Mouse (Mus musculus) intestine, embryonic 14.5 days (tissue): ENCODE measurements around the gene Rasa4. TPM values are rescaled to one million over a fixed set of nuclear protein-coding genes. Genes with fewer than 3 reads are reported as not detected.
"Not testable (repeated sequence)": the region's sequence is repeated elsewhere in the genome, so short reads cannot be mapped to it uniquely, and the experiment has no call there.

Experiments
- ATAC-seq: fragments of 200-750 bp; cut with Nextera tagmentation; replicated peaks from 2 replicates; pipeline ENCODE4 v1.8.0; 2017; ENCODE audit warnings: low read depth, moderate number of reproducible peaks, moderate TSS enrichment, moderate library complexity; ENCODE audit not compliant: low FRiP score, low TSS enrichment
- DNase-seq: peaks from one replicate; pipeline ENCODE4 v3.0.0-alpha.2; 2018; ENCODE audit warnings: low spot score
- H3K27ac ChIP-seq: fragments of 300-500 bp; sonication (generic); 2 replicates; pipeline ENCODE4 v1.5.1; 2014; ENCODE audit warnings: low read depth, mild to moderate bottlenecking, control low read depth
- H3K27me3 ChIP-seq: fragments of 300-500 bp; sonication (generic); replicated peaks from 2 replicates; pipeline ENCODE4 v1.6.1; 2014; ENCODE audit warnings: low read length, control low read depth; ENCODE audit not compliant: control insufficient read depth, insufficient read depth
- H3K36me3 ChIP-seq: fragments of 300-500 bp; sonication (generic); 2 replicates; pipeline ENCODE4 v1.6.1; 2014; ENCODE audit warnings: low read length, control low read depth; ENCODE audit not compliant: control insufficient read depth, insufficient read depth
- H3K4me1 ChIP-seq: fragments of 300-500 bp; sonication (generic); replicated peaks from 2 replicates; pipeline ENCODE4 v1.6.1; 2014; ENCODE audit warnings: low read length, control low read depth, mixed read lengths; ENCODE audit not compliant: control insufficient read depth, insufficient read depth
- H3K4me2 ChIP-seq: fragments of 300-500 bp; sonication (generic); 2 replicates; pipeline ENCODE4 v1.6.1; 2014; ENCODE audit warnings: low read length
- H3K4me3 ChIP-seq: fragments of 300-500 bp; sonication (generic); 2 replicates; pipeline ENCODE4 v1.5.1; 2014; ENCODE audit warnings: low read depth, low read length, control low read depth, mixed read lengths
- H3K9ac ChIP-seq: fragments of 300-500 bp; sonication (generic); 2 replicates; pipeline ENCODE4 v1.6.1; 2014; ENCODE audit warnings: mild to moderate bottlenecking, low read length
- H3K9me3 ChIP-seq: fragments of 300-500 bp; sonication (generic); 2 replicates; pipeline ENCODE4 v1.6.1; 2016; ENCODE audit warnings: low read length, control low read depth; ENCODE audit not compliant: control insufficient read depth
- WGBS: fragments of 180-500 bp; shearing (Covaris S2); extraction: QIAGEN DNeasy Blood & Tissue Kit; methylation state at CpG from one replicate; pipeline ENCODE4 v1.1.7; 2014; 5-methylcytosine and 5-hydroxymethylcytosine counted together
- polyA plus RNA-seq: library from polyadenylated mRNA; unstranded; fragments of >200 nt; fragmentation: Nextera tagmentation; extraction: Ambion mirVana; gene quantifications from 2 replicates; pipeline ENCODE4 v1.2.1, GENCODE M21; 2014

Gene Rasa4
- polyA plus RNA-seq, 1 experiment from 2014 or later: 22.6 TPM

DNA sequence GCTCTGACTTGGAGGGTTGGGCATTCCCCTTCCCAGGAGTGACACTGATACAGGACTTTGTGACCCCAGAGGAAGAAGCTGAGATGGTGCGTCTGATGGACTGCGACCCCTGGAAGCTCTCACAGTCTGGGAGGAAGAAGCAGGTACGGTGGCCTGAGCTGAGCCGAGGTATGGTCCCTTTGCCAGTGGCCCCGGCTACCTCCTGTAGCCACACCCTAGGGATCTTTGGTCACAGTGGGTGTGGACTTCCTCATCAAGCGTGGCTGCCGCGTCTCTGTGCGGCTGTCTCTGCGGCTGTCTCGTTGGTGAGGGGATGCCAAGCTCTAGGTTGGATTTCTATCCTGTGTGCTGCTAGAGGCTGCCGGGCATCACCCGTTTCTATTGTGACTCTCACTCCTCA is 55.7 kb downstream of the Rasa4 start:
- no peak for DNase-seq
- WGBS: 95% methylated on average over 13 of the region's 13 CpGs
- H3K36me3 ChIP-seq: peaks cover 41% of the 10 kb centered on the region
- H3K27me3 ChIP-seq: no peaks in the 10 kb centered on the region
- peaks cover 16% of the 10 kb centered on the region; the same call in 1 of the 2 replicates for H3K4me1 ChIP-seq
- no peak overlapping the region for H3K4me3 ChIP-seq
- ATAC-seq: no peak
- no peak overlapping the region for H3K27ac ChIP-seq
- H3K9me3 ChIP-seq: no peaks in the 10 kb centered on the region
- H3K9ac ChIP-seq: no peak overlapping the region
- H3K4me2 ChIP-seq: no peak overlapping the region

- H3K27me3 ChIP-seq: no peaks in the 10 kb centered on the region
- no peak overlapping the region for H3K9ac ChIP-seq
- H3K4me3 ChIP-seq: no peak overlapping the region
- peaks cover 41% of the 10 kb centered on the region for H3K36me3 ChIP-seq
- H3K9me3 ChIP-seq: no peaks in the 10 kb centered on the region
- peaks cover 15% of the 10 kb centered on the region; the same call in 1 of the 2 replicates for H3K4me1 ChIP-seq
- H3K4me2 ChIP-seq: no peak overlapping the region
- no peak for ATAC-seq
- WGBS: 88% methylated on average over 10 of the region's 10 CpGs
- H3K27ac ChIP-seq: no peak overlapping the region
- no peak for DNase-seq
These were observed 56.4 kb downstream of the Rasa4 start for GRCm38 (mm10) chr5:136140057-136140482.

- 89% methylated on average over 5 of the region's 5 CpGs for WGBS
These were observed 59.0 kb downstream of the Rasa4 start for GRCm38 (mm10) chr5:136142746-136143145.

GRCm38 (mm10) chr5:136143161-136143755 is 59.5 kb downstream of the Rasa4 start:
- Histone ChIP-seq H3K4me3 (no peak overlapping the region), H3K27ac (no peak overlapping the region), H3K9ac (no peak overlapping the region), H3K36me3 (peaks cover 41% of the 10 kb centered on the region), H3K9me3 (no peaks in the 10 kb centered on the region), H3K4me1 (peaks cover 4% of the 10 kb centered on the region; the same call in 1 of the 2 replicates), H3K4me2 (no peak overlapping the region), H3K27me3 (no peaks in the 10 kb centered on the region)
- ATAC-seq (0 out of 2 replicates have a peak, but pooled peaks have one; percentile 34), DNase-seq (no peak)
- 88% methylated on average over 6 of the region's 6 CpGs for WGBS

More at GRCm38 (mm10) chr5:136142746-136143145, 59.0 kb downstream of the Rasa4 start:
- Histone ChIP-seq H3K4me1 (peaks cover 4% of the 10 kb centered on the region; the same call in 1 of the 2 replicates), H3K4me3 (no peak overlapping the region), H3K27me3 (no peaks in the 10 kb centered on the region), H3K4me2 (no peak overlapping the region), H3K27ac (no peak overlapping the region), H3K36me3 (peaks cover 41% of the 10 kb centered on the region), H3K9me3 (no peaks in the 10 kb centered on the region), H3K9ac (no peak overlapping the region)
- ATAC-seq (no peak), DNase-seq (no peak)

DNA sequence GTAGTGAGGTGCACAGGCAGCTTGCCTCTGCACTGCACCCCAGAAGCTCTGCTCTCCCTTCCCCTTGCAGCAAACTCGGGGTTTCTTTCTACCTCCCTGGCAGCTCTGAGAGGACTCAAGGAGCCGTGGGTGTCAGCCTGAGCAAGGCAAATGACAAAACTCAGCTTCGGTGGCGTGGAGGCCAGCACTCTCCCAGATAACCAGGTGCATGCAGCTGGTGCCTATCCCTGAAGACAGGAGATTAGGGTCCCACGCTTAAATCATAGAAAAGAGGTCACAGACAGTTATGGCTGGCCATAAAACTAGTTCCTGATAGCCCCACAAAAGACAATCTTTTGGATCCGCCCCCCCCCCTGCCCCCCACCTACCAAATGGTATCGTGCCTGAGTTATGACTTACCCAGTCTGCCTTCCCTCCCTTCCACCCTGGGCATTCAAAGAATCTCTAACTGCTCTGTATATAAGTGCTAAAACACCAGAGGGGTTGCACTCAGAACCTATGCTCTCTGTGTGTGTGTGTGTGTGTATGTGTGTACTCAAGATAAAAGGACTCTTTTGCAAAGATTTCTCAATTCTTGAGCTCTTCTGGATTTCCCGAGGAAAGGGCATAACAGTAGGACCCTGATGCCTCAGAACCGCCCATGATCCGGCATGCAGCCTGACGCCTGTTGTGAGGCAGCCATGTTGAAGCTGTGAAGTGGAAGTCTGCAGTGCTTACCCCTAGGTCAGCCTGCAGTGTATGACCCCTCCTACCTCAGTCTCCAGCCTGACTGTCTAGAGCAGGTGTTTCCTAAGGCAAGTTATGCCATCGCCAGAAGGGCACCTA is 61.1 kb downstream of the Rasa4 start:
- H3K27ac ChIP-seq: no peak overlapping the region
- peaks cover 25% of the 10 kb centered on the region for H3K36me3 ChIP-seq
- H3K4me1 ChIP-seq: peaks cover 4% of the 10 kb centered on the region; the same call in 1 of the 2 replicates
- DNase-seq (no peak), ATAC-seq (no peak)
- H3K4me3 ChIP-seq: no peak overlapping the region
- H3K27me3 ChIP-seq: no peaks in the 10 kb centered on the region
- WGBS: 40% methylated on average over 12 of the region's 12 CpGs
- H3K9ac ChIP-seq: no peak overlapping the region
- H3K4me2 ChIP-seq: no peak overlapping the region
- H3K9me3 ChIP-seq: no peaks in the 10 kb centered on the region

- ATAC-seq: no peak
- H3K4me3 ChIP-seq: no peak overlapping the region
- H3K9me3 ChIP-seq: no peaks in the 10 kb centered on the region
- H3K27ac ChIP-seq: no peak overlapping the region
- no peak overlapping the region for H3K4me2 ChIP-seq
- H3K27me3 ChIP-seq: no peaks in the 10 kb centered on the region
- WGBS: 95% methylated on average over 1 of the region's 1 CpGs
- H3K36me3 ChIP-seq: peaks cover 4% of the 10 kb centered on the region
- DNase-seq: no peak
- H3K9ac ChIP-seq: no peak overlapping the region
- peaks cover 4% of the 10 kb centered on the region; the same call in 1 of the 2 replicates for H3K4me1 ChIP-seq
These were observed 63.2 kb downstream of the Rasa4 start for GRCm38 (mm10) chr5:136146936-136147335.

DNA sequence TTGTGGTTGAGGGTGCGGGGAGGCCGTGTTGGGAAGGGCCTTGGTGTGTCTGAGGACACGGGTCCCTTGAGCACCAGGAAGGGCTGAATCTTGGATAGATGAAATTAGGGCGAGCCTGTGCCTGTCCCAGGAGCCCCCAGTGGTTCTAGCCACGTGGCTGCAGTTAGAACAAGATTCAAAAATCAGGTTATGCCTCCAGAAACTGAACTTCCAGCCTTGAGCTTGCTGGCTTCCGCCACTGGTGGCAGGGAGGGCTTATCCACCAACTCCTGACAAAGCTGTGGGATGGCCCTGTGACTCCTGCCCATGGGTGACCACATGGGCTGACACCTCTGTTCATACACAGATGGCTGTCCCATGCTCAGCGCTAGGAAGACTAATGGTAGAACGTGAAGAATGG is 64.0 kb downstream of the Rasa4 start:
- peaks cover 4% of the 10 kb centered on the region; the same call in 1 of the 2 replicates for H3K4me1 ChIP-seq
- no peak overlapping the region for H3K9ac ChIP-seq
- no peaks in the 10 kb centered on the region for H3K9me3 ChIP-seq
- no peaks in the 10 kb centered on the region for H3K27me3 ChIP-seq
- ATAC-seq (no peak), DNase-seq (no peak)
- no peak overlapping the region for H3K4me2 ChIP-seq
- 72% methylated on average over 8 of the region's 8 CpGs for WGBS
- no peak overlapping the region for H3K27ac ChIP-seq
- H3K4me3 ChIP-seq: no peak overlapping the region
- no peaks in the 10 kb centered on the region for H3K36me3 ChIP-seq

- not testable (repeated sequence) for H3K4me3 ChIP-seq, H3K27ac ChIP-seq, ATAC-seq, H3K27me3 ChIP-seq, H3K4me1 ChIP-seq, H3K9ac ChIP-seq, H3K9me3 ChIP-seq, H3K4me2 ChIP-seq, H3K36me3 ChIP-seq, DNase-seq
- WGBS: 72% methylated on average over 5 of the region's 5 CpGs
These were observed 65.4 kb downstream of the Rasa4 start for GRCm38 (mm10) chr5:136149134-136149576.
